Mouse (Mus musculus): ENCODE measurements around the gene Fam83d. TPM values are rescaled to one million over a fixed set of nuclear protein-coding genes. Genes with fewer than 3 reads are reported as not detected.

The Fam83d gene
- polyA plus RNA-seq, 1 experiment = 7.8 TPM

DNA sequence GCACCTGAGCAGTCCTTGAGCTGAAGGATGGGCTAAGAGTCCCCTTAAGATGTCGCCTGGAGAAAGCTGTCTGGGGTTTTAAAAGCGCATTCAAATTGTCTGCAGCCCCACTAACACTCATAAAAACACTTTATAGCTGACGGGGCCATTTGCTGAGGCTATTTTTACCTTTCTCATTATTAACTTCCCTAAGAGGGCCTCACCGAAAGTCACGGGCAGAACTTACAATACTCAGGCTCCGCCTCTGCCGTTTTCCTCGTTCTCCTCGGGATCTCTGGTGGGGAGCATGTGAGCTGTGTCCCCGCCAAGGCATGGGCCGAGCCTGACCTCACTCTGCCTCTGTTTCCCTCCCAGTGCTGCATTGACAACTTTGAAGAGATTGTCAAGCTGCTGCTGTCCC lies 21.7 kb upstream of the Fam83d start:
- H3K27me3 ChIP-seq (ENCODE audit: control insufficient read depth, insufficient read depth, low read length) = no peaks in the 10 kb centered on the region
- TF ChIP-seq POLR2A (IDR thresholded peaks at IDR 0.05; ENCODE audit: control insufficient read depth, low read depth, low read length) (no peak), CTCF (IDR thresholded peaks at IDR 0.05; ENCODE audit: control insufficient read depth, insufficient read depth, insufficient replicate concordance, low read depth, low read length) (no peak)
- no peak overlapping the region for H3K27ac ChIP-seq (ENCODE audit: control insufficient read depth, insufficient read depth, low read depth, low read length)
- H3K4me3 ChIP-seq (ENCODE audit: control insufficient read depth, low read depth, low read length) = no peak overlapping the region
- no peaks in the 10 kb centered on the region for H3K36me3 ChIP-seq (ENCODE audit: control insufficient read depth, insufficient read depth, low read length)
- H3K4me1 ChIP-seq (ENCODE audit: control insufficient read depth, insufficient read depth, low read length) = no peaks in the 10 kb centered on the region

DNA sequence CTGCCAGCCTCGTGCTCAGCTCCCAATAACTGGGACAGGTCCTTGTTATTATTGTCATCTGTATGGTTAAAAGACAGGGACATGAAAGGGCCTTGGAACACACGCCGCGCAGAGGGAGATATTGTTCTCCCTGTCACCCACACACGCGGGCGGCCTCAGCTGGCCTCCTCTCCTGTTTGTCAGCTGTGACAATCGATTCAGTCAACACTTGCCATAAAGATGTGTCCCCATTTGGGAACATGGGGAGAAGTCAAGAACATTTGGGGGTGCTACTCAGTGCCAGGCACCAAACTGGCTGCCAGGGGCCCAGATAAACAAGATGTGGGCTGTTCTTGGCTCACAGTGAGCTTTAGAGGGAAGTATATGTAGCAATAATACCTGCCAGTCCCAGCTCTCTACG lies 18.5 kb upstream of the Fam83d start:
- no peak overlapping the region for H3K27ac ChIP-seq (ENCODE audit: control insufficient read depth, insufficient read depth, low read depth, low read length)
- H3K4me1 ChIP-seq (ENCODE audit: control insufficient read depth, insufficient read depth, low read length) = no peaks in the 10 kb centered on the region
- no peaks in the 10 kb centered on the region for H3K36me3 ChIP-seq (ENCODE audit: control insufficient read depth, insufficient read depth, low read length)
- no peaks in the 10 kb centered on the region for H3K27me3 ChIP-seq (ENCODE audit: control insufficient read depth, insufficient read depth, low read length)
- TF ChIP-seq POLR2A (IDR thresholded peaks at IDR 0.05; ENCODE audit: control insufficient read depth, low read depth, low read length) (no peak), CTCF (IDR thresholded peaks at IDR 0.05; ENCODE audit: control insufficient read depth, insufficient read depth, insufficient replicate concordance, low read depth, low read length) (no peak)
- no peak overlapping the region for H3K4me3 ChIP-seq (ENCODE audit: control insufficient read depth, low read depth, low read length)

GRCm38 (mm10) chr2:158760231-158760630 lies 7.7 kb upstream of the Fam83d start:
- TF ChIP-seq CTCF (IDR thresholded peaks at IDR 0.05; ENCODE audit: control insufficient read depth, insufficient read depth, insufficient replicate concordance, low read depth, low read length) = no peak
- no peak for TF ChIP-seq POLR2A (IDR thresholded peaks at IDR 0.05; ENCODE audit: control insufficient read depth, low read depth, low read length)
- Histone ChIP-seq H3K27me3 (ENCODE audit: control insufficient read depth, insufficient read depth, low read length) (no peaks in the 10 kb centered on the region), H3K27ac (ENCODE audit: control insufficient read depth, insufficient read depth, low read depth, low read length) (no peak overlapping the region), H3K4me1 (ENCODE audit: control insufficient read depth, insufficient read depth, low read length) (no peaks in the 10 kb centered on the region), H3K36me3 (ENCODE audit: control insufficient read depth, insufficient read depth, low read length) (no peaks in the 10 kb centered on the region), H3K4me3 (ENCODE audit: control insufficient read depth, low read depth, low read length) (no peak overlapping the region)

GRCm38 (mm10) chr2:158762339-158762738 lies 5.6 kb upstream of the Fam83d start:
- H3K27ac ChIP-seq (ENCODE audit: control insufficient read depth, insufficient read depth, low read depth, low read length) = no peak overlapping the region
- no peak overlapping the region for H3K4me3 ChIP-seq (ENCODE audit: control insufficient read depth, low read depth, low read length)
- H3K4me1 ChIP-seq (ENCODE audit: control insufficient read depth, insufficient read depth, low read length) = no peaks in the 10 kb centered on the region
- no peaks in the 10 kb centered on the region for H3K36me3 ChIP-seq (ENCODE audit: control insufficient read depth, insufficient read depth, low read length)
- TF ChIP-seq CTCF (IDR thresholded peaks at IDR 0.05; ENCODE audit: control insufficient read depth, insufficient read depth, insufficient replicate concordance, low read depth, low read length) (no peak), POLR2A (IDR thresholded peaks at IDR 0.05; ENCODE audit: control insufficient read depth, low read depth, low read length) (no peak)
- H3K27me3 ChIP-seq (ENCODE audit: control insufficient read depth, insufficient read depth, low read length) = no peaks in the 10 kb centered on the region

DNA sequence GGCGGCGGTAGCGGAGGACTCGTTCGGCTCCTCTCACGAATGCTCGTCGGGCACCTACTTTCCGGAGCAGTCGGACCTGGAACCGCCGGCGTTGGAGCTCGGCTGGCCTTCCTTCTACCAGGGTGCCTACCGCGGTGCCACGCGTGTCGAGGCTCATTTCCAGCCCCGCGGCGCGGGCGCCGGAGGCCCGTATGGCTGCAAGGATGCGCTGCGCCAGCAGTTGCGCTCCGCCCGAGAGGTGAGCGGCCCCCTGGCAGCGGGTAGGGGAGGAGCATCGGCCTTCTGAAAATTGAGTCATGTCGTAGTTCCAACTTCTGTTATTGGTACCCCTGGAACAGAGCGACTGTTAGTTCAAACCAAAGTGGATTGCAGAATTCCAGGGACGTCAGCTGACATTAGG lies 457 bp downstream of the Fam83d start:
- peaks cover 5% of the 10 kb centered on the region; the same call in 1 of the 2 replicates for H3K4me1 ChIP-seq (ENCODE audit: control insufficient read depth, insufficient read depth, low read length)
- H3K27ac ChIP-seq (ENCODE audit: control insufficient read depth, insufficient read depth, low read depth, low read length) = peak overlapping the region; percentile 41
- no peaks in the 10 kb centered on the region for H3K27me3 ChIP-seq (ENCODE audit: control insufficient read depth, insufficient read depth, low read length)
- TF ChIP-seq CTCF (IDR thresholded peaks at IDR 0.05; ENCODE audit: control insufficient read depth, insufficient read depth, insufficient replicate concordance, low read depth, low read length) (no peak), POLR2A (IDR thresholded peaks at IDR 0.05; ENCODE audit: control insufficient read depth, low read depth, low read length) (0 out of 2 replicates have a peak, but pooled peaks have one; percentile 0)
- H3K4me3 ChIP-seq (ENCODE audit: control insufficient read depth, low read depth, low read length) = peak overlapping the region; percentile 87
- no peaks in the 10 kb centered on the region for H3K36me3 ChIP-seq (ENCODE audit: control insufficient read depth, insufficient read depth, low read length)

GRCm38 (mm10) chr2:158768771-158769170 lies 878 bp downstream of the Fam83d start:
- TF ChIP-seq POLR2A (IDR thresholded peaks at IDR 0.05; ENCODE audit: control insufficient read depth, low read depth, low read length) = no peak
- no peak for TF ChIP-seq CTCF (IDR thresholded peaks at IDR 0.05; ENCODE audit: control insufficient read depth, insufficient read depth, insufficient replicate concordance, low read depth, low read length)
- Histone ChIP-seq H3K4me1 (ENCODE audit: control insufficient read depth, insufficient read depth, low read length) (peaks cover 5% of the 10 kb centered on the region; the same call in 1 of the 2 replicates), H3K27ac (ENCODE audit: control insufficient read depth, insufficient read depth, low read depth, low read length) (no peak overlapping the region), H3K27me3 (ENCODE audit: control insufficient read depth, insufficient read depth, low read length) (no peaks in the 10 kb centered on the region), H3K36me3 (ENCODE audit: control insufficient read depth, insufficient read depth, low read length) (no peaks in the 10 kb centered on the region), H3K4me3 (ENCODE audit: control insufficient read depth, low read depth, low read length) (peak overlapping the region; percentile 87; the same call in 1 of the 2 replicates)

DNA sequence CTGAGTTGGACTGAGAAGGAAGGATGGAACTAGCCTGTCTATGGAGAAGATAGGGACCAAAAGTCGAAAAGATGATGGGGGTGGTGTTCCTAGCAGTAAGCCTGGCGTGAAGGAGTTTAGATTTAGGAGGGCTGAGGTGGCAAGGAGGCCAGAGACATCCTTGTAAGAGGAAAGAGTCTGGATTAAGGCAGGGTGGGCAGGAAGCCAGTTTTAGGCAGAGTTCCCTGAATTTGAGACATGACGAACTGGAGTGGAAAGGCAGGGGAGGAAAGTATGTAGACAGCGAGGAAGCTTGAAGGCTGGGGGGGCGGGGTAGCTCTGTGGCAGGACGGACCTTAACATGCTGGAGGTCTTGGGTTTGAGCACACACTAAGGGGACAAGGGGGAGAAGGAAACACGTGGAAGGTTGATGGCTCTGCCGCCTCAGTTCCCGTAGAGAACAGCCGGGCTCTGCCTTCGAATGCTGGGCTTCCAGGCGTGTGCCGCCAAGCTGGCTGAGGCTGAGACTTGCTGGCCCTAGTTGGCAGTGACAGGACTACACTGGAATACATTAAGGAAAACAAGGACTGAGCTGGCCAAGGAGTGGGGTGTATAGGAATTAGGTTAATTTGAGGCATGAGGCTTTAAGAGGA lies 2.3 kb downstream of the Fam83d start:
- H3K4me3 ChIP-seq (ENCODE audit: control insufficient read depth, low read depth, low read length) = no peak overlapping the region
- H3K27me3 ChIP-seq (ENCODE audit: control insufficient read depth, insufficient read depth, low read length) = no peaks in the 10 kb centered on the region
- no peak for TF ChIP-seq POLR2A (IDR thresholded peaks at IDR 0.05; ENCODE audit: control insufficient read depth, low read depth, low read length)
- no peak for TF ChIP-seq CTCF (IDR thresholded peaks at IDR 0.05; ENCODE audit: control insufficient read depth, insufficient read depth, insufficient replicate concordance, low read depth, low read length)
- no peak overlapping the region for H3K27ac ChIP-seq (ENCODE audit: control insufficient read depth, insufficient read depth, low read depth, low read length)
- no peaks in the 10 kb centered on the region for H3K36me3 ChIP-seq (ENCODE audit: control insufficient read depth, insufficient read depth, low read length)
- peaks cover 5% of the 10 kb centered on the region; the same call in 1 of the 2 replicates for H3K4me1 ChIP-seq (ENCODE audit: control insufficient read depth, insufficient read depth, low read length)
